Mouse (Mus musculus) 3T3-L1 (cell line): ENCODE results near the gene Fam170b.

Experiments
- DNase-seq: peaks from one replicate; pipeline ENCODE4 v3.0.0-alpha.2; 2015; ENCODE audit warnings: low read depth, low spot score

Fam170b gene

DNA sequence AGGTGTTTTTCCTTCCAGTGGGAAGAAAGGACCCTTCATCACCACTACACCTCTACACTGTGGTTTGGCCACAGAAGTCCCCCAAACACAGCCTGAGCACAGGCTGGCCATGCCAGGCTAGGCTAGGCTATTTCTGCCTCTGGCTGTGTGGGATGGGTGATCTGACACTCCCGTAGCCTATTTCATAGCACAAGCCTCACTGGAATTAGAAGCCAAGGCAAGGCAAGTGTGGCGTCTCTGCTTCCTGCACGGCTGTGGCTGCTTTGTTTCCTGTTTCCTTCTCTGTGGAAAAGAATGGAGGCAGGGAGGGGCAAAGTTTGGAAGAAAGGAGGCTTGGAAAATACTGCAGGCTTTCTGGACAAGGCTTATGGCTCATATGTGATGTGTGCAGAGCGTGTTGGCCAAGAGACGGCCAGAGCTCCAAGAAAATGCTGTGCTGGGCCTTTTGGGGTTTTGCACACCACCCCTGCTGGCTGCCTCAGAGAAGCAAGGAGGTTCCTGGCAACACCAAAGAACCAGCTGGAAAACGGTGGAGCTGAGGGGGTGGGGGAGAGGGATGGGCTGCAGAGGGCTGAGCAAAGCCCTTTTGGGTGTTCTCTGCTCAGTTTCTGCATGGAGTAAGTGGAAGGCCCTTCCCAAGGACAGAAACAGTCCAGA is 5.6 kb upstream of the Fam170b start:
- no peak for DNase-seq

GRCm38 (mm10) chr14:32835181-32835580 is 1.4 kb downstream of the Fam170b start:
- no peak for DNase-seq

- DNase-seq: no peak
These were observed 1.8 kb downstream of the Fam170b start for GRCm38 (mm10) chr14:32835596-32835995.

GRCm38 (mm10) chr14:32836191-32836590 is 2.4 kb downstream of the Fam170b start:
- no peak for DNase-seq

- DNase-seq: no peak
These were observed 8.3 kb downstream of the Fam170b start for GRCm38 (mm10) chr14:32842052-32842451.

GRCm38 (mm10) chr14:32854059-32854458 is 20.3 kb downstream of the Fam170b start:
- DNase-seq: no peak

- DNase-seq: no peak
These were observed 22.5 kb downstream of the Fam170b start for GRCm38 (mm10) chr14:32856246-32856645.

DNA sequence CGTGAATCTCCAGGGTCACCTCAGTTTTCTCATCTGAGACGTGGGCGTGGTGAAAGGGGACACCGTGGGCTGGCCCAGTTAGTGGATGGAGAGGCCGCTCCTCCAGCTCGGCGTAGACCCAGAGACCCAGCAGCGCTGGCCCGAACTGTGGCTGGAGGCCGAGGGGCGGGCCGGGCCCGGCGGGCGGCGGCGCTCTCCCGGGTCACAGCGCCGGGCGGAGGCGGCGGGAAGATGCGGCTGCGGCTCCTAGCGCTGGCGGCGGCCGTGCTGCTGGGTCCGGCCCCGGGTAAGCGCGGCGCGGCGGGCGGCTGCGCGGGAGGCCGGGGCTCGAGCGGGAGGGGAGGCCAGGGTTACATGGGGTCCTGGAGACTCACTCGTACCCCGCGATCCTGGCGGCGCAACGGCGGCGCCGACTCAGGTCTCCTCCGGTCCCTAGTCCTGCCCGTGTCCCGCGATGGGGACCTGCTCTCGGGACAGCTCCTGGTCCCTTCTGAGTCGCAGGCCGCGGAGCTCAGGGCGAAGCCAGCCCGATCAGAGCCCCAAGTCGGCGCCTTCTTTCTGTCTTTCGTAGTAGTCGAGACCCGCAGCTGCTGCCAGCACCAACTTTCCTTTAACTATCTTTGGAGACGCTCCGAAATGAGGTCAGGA is 23.0 kb downstream of the Fam170b start, which contains the start of gene Vstm4:
Gene Vstm4, plus strand, starts transcription at position 76 of the 648 bp plus-strand sequence.
- no peak for DNase-seq

DNA sequence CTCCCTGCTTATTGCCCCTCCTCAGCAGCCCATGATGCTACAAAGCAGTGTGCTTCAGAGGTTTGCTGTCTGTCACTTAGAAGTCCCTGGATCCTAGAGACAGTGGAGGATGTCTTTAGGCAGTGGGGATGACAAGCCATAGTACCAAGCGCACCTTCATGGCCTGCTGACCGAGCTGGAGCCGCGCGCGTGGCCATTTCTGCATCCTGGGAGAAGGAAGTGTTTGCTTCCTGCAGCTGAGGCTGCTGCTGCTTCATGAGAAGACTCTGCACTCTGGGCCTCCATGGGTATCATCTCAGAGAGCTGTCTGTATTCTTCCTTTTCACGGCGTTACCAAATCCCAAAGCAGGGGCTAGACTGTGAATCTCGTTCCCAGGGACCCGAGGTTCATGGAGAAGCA is 24.6 kb downstream of the Fam170b start:
- DNase-seq: no peak

- no peak for DNase-seq
These were observed 25.3 kb downstream of the Fam170b start for GRCm38 (mm10) chr14:32858941-32859510.

DNA sequence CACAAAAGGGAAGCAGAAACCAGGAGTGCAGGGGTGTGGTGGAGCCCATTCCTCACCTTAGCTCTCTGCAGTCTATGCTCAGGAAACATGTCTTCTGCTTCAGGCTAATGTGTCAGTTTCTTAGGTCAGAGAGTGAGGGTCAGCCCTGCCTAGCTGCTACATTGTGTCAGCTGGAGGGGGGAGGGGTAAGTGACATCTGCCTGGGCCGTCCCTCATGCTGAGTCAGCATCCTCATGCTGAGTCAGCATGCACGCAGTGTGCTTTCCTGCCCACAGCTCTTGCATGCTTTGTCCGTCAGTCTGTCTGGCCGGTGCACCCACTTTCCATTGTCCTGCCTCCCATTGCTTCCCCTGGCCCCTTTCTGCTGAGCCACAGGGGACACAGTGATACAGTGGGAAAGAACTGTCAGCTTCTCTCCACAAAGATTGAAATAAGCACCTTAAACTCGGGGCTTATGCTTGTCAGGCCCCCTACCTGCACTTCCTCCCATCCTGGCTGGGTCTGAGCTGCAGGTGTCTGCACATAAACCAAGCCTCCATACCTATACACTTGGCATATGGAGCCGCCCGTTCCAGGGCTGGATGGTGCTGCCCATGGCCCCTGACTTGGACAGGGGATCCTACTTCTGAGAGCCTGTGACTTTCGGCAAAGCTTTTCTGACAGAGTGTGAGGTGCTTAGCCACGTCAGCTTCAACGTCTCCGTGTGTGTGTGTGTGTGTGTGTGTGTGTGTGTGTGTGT is 26.2 kb downstream of the Fam170b start:
- no peak for DNase-seq

GRCm38 (mm10) chr14:32861149-32861581 is 27.4 kb downstream of the Fam170b start:
- DNase-seq: no peak

GRCm38 (mm10) chr14:32861656-32862055 is 27.9 kb downstream of the Fam170b start:
- DNase-seq: no peak

DNA sequence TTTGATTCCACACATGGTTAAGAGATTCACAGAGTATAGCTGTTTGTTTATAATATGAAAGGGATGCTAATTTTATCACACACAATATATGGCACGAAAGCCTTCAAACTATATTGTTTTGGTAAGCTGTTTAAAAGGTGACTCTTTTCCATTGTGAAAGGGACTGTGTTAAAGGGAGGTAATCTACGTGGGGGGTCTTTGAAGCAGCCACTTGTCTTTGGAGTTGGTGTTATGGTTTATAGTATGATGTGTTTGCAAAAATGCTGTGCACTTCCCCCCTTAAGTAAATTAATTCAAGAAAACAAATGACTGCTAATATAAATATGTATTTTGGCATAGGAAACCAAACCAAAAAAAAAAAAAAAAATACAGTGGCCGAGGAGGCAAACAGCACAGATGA is 31.6 kb downstream of the Fam170b start:
- no peak for DNase-seq

- DNase-seq: no peak
These were observed 38.2 kb downstream of the Fam170b start for GRCm38 (mm10) chr14:32871963-32872362.

DNA sequence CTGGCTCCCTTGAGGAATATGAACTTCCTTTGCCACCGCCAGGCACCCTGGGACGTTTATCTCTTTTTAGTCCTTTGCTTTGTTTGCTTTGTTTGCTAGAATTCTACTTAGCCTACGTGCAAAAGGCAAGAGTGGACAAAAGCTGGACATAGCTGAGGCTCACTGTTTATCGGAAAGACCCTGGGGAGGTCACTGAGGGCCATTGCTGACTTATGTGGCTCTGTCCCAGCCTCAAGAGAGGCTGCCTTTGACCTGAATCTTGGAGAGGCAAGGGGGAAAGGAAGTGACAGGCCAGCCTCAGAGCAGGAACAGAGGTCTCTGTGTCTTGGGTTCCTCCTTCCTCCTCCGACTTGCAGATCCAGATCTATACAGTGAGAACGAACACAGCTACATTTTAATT is 43.8 kb downstream of the Fam170b start:
- DNase-seq: no peak

- no peak for DNase-seq
These were observed 46.6 kb downstream of the Fam170b start for GRCm38 (mm10) chr14:32880332-32880731.

DNA sequence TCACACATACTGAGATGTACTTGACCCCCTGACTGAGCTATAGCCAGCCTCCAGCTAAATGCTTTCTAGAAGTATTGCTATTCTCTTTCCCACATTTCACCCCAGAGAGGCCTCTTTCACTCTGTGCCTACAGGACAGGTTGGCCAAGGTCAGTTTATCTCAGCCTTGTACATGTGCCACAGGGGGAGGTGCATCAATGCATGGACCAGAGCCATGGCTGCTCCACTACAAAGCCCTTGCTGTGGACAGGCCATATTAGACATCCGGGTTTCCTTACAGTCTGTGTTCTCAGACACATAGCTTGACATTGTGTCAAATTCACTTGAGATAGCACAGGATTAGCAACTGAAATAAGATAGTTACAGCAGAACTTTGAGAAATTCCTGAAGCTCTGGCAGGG is 47.9 kb downstream of the Fam170b start:
- no peak for DNase-seq
